Mouse (Mus musculus): ENCODE data around the gene Coro1b.

Gene Coro1b

GRCm38 (mm10) chr19:4191528-4192250 is 43.3 kb downstream of the Coro1b start, which contains the start of gene Ppp1ca:
TSS of gene Ppp1ca (plus strand) at chr19:4192065.
- peak; percentile 96 for DNase-seq (ENCODE audit: low spot score)

DNA sequence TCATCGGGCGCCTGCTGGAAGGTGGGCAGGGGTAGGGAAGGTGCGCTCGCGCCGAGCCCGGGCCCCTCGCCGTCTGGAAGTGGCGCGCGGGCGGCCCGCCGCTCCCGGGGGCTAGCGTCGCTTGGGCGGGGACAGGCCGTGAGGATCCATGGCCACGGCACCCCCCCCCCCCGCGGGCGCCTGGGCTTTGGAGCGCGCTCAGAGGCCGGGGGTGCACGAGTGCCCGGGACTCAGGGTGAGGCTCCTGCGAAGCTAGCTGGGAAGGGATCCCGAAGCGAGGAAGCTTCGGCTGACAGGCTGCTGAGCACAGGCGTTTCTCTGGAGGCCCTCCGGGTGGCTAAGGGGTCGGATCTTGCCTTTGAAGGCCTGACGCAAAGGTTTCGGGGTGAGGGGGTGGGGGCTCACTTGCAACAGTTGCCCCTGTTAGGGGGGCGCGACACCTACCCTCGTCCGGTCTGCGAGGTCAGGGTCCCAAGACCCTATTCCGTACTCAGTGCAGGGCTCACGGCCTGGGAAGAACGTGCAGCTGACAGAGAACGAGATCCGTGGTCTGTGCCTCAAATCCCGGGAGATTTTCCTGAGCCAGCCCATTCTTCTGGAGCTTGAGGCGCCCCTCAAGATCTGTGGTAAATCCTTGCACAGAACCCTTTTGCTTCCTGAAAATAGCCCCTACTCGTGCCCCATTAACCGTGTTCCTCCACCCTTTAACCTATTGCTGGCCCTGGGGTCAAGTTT is 44.0 kb downstream of the Coro1b start:
- DNase-seq (ENCODE audit: low spot score): peak; percentile 48

GRCm38 (mm10) chr19:4193129-4193528 is 44.7 kb downstream of the Coro1b start:
- no peak for DNase-seq (ENCODE audit: low spot score)

DNA sequence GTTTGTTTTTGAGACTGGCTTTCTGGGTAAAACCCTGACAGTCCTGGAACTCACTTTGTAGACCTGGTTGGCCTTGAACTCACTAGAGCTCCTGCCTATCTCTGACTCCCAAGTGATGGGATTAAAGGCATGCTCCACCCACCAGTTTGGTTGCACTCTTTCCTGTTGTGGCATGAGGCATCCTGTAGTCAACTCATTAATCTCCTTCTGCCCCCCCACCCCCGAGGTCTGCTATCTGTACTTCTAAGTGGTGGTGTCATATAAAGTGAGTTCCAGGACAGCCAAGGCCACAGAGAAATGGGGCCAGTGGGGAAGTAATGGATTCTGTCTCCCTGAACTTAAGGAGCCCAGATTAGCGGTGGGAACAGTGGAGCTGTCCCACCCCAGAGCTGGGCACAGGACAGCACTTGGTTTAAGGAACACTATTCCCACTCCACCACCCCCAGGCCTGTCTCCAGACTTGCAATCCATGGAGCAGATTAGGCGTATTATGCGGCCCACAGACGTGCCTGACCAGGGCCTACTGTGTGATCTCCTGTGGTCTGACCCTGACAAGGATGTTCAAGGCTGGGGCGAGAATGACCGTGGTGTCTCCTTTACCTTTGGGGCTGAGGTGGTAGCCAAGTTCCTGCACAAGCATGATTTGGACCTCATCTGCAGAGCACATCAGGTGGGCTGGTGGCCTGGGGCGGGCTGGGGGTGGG is 45.8 kb downstream of the Coro1b start:
- DNase-seq (ENCODE audit: low spot score): no peak

DNA sequence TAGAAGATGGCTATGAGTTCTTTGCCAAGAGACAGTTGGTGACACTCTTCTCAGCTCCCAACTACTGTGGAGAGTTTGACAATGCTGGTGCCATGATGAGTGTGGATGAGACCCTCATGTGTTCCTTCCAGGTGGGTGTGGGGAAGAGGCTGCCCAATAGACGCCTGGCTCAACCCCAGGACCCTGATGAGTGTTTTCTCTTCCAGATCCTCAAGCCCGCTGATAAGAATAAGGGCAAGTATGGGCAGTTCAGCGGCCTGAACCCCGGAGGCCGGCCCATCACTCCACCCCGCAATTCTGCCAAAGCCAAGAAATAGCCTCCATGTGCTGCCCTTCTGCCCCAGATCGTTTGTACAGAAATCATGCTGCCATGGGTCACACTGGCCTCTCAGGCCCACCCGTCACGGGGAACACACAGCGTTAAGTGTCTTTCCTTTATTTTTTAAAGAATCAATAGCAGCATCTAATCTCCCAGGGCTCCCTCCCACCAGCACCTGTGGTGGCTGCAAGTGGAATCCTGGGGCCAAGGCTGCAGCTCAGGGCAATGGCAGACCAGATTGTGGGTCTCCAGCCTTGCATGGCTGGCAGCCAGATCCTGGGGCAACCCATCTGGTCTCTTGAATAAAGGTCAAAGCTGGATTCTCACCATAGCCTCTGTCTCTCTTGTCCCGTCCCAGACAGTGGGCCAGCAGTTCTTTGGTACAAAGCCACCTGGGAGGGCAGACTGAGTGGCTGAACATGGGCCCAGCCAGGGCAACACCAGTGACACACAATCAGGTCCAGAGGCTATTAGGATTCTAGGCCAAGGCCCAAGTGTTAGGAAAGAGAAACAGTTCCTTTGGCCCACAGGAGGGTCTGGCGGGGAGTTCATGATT is 46.6 kb downstream of the Coro1b start:
- DNase-seq (ENCODE audit: low spot score): no peak

- DNase-seq (ENCODE audit: low spot score): no peak
Observed at GRCm38 (mm10) chr19:4196048-4196447, 47.6 kb downstream of the Coro1b start.

DNA sequence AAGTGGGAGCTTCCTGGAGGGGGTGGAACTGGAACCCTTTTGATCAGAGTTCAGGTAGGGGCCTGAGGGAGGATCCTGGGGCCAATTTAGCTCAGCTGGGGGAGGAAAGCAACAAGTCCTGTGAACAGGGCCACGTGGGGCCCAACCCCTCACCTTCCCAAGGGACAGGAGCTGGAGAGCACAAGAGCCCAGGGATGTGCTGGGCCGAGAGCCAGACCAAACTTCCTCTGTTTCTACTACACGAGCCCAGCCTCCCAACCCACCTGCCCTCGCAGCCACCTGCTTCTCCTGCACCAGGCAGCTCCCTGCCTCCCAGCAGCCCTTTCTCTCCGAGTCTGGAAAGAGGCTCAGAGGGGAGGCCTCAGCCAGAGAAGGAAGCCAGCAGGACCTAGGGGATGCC is 48.1 kb downstream of the Coro1b start:
- DNase-seq (ENCODE audit: low spot score): no peak

- DNase-seq (ENCODE audit: low spot score): no peak
Observed at GRCm38 (mm10) chr19:4197180-4197579, 48.8 kb downstream of the Coro1b start.

DNA sequence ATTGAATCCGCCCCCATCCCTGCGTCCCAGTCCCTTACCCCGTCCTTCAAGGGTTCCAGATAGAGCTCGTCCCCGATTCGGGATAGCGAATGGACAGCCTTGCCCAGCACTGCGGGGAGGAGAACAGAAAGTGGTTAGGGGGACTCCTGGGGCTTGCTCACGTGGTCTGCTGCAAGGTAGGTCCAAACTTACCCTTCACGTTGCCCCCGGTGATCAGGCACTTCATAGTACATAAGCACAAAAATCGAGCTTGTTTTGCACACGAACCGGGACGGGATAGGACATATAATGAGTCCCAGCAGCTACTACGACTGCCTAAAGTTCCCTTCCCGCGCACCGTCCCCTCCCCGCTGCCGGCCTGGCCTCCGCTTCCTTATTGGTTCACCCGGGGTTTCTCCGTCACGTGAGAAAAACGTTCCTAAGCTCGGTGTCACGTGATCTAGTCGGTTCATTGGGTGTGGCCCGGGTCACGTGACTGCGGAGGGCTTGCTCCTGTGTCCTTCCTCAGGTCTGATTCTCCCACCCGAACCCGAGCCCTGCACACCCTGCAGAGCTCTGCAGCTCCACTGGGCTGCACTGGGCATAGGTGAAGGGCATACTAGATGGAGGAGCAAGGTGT is 53.0 kb downstream of the Coro1b start, which contains the start of gene Rad9a:
Gene Rad9a, minus strand, starts transcription at position 372 of the 619 bp plus-strand sequence.
- DNase-seq (ENCODE audit: low spot score): peak; percentile 100

GRCm38 (mm10) chr19:4202149-4202548 is 53.7 kb downstream of the Coro1b start:
- no peak for DNase-seq (ENCODE audit: low spot score)

- DNase-seq (ENCODE audit: low spot score): no peak
Observed at GRCm38 (mm10) chr19:4203148-4203547, 54.7 kb downstream of the Coro1b start.
